Mouse (Mus musculus): ENCODE measurements around the gene Pole3.

DNA sequence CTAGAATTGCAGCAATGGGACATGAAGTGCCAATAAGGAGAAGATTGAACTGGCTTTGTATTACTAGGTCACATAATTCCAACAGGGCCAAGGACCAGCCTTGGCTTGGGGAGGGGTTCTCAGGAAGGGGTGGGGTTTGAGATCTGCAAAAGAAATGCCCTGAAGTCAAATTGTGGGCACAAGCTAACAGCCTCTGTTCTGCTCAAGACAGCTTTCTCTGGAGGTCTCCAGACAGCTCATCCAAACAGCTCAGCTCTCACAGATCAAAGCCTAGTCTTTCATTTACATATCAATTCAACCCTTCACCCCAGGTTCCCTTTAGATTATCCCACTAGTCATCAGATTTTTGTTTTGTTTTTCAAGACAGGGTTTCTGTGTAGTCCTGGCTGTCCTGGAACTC is 19.9 kb upstream of the Pole3 start:
- TF ChIP-seq TBP (conservative IDR thresholded peaks at IDR 0.05; ENCODE audit: low read depth, low read length): no peak
- no peak for TF ChIP-seq MAFK (IDR thresholded peaks at IDR 0.05; ENCODE audit: insufficient replicate concordance, low read length)
- TF ChIP-seq RCOR1 (conservative IDR thresholded peaks at IDR 0.05; ENCODE audit: low read depth, low read length): no peak
- no peak for TF ChIP-seq POLR2A (IDR thresholded peaks at IDR 0.05; ENCODE audit: low read depth, low read length)
- TF ChIP-seq CTCF (conservative IDR thresholded peaks at IDR 0.05 in 1 of 2, IDR thresholded peaks at IDR 0.05 in 1 of 2; ENCODE audit: low read depth in 2 of 2, low read length in 2 of 2): no peak
- TF ChIP-seq ELF1 (IDR thresholded peaks at IDR 0.05; ENCODE audit: low read depth, low read length): no peak
- TF ChIP-seq SIN3A (IDR thresholded peaks at IDR 0.05; ENCODE audit: low read length): no peak
- no peak for TF ChIP-seq USF1 (IDR thresholded peaks at IDR 0.05; ENCODE audit: low read depth, low read length)
- no peak for TF ChIP-seq SMC3 (IDR thresholded peaks at IDR 0.05; ENCODE audit: low read depth, low read length)
